Mouse (Mus musculus) lung, adult 2 months (tissue): ENCODE results near the gene Ttll11.

Experiments
- CTCF ChIP-seq: fragments of 200-500 bp; IDR thresholded peaks from 2 replicates; pipeline ENCODE4 v1.5.1; 2011; ENCODE audit warnings: mild to moderate bottlenecking, low read length, control low read depth; ENCODE audit not compliant: insufficient read depth
- POLR2A ChIP-seq: fragments of 200-500 bp; IDR thresholded peaks from 2 replicates; pipeline ENCODE4 v1.6.1; 2011; ENCODE audit warnings: low read depth, mild to moderate bottlenecking, control low read depth, low read length, borderline replicate concordance; ENCODE audit errors: extremely low read depth

DNA sequence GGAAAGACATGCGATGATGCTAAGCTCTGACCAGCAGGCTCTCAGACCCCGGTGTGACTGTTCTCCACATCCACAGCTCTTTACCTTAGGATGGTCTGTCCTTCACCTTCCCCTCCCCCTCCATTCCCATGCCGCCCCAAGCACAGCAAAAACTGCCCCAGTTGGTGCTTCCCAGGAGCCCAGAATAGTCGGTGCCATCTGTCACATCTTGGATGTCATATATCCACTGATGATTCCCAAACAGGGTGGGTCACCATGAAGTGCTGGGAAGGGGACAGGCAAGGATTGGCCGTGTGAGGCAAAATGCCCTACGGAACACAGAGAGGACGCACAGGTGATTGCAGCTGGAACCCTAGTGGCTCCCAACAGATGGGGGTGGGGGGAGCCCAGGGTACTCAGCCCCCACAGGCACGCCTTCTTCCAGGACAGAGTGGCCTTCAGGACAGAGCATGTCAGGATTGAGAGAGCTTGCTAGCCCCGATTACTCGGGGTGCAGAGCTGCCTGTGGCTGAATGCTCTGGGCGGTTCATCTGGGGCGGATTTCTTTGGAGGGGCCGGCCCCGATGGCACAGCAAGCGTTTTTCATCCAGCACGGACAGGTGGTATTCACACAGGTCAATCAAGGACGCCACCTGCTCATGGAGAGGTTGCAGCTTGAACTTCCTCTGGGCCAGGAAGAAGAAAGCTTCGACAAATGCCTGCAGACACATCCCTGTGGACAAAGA lies 227.8 kb downstream of the Ttll11 start:
- no peak for TF ChIP-seq POLR2A
- TF ChIP-seq CTCF = no peak
